Mouse (Mus musculus) embryonic facial prominence, embryonic 13.5 days (tissue): ENCODE measurements at regions not wholly inside any gene's neighbourhood (a gene's known extent, or its start where the extent isn't known, plus 50 kb on each side); places are given as distances from the start of the nearest gene placed in this dataset.
"Not testable (repeated sequence)": the region's sequence is repeated elsewhere in the genome, so short reads cannot be mapped to it uniquely, and the experiment has no call there.

ENCODE experiments used
- ATAC-seq: fragments of 200-750 bp; cut with Nextera tagmentation; 2 replicates; pipeline ENCODE4 v1.8.0; 2017; ENCODE audit warnings: low read depth; ENCODE audit not compliant: insufficient number of reproducible peaks, insufficient read depth, low FRiP score, low TSS enrichment
- H3K27ac ChIP-seq: fragments of 300-500 bp; sonication (generic); 2 replicates; pipeline ENCODE4 v1.5.1; 2015; ENCODE audit warnings: moderate library complexity, mild to moderate bottlenecking, inconsistent platforms
- H3K27me3 ChIP-seq: fragments of 300-500 bp; sonication (generic); 2 replicates; pipeline ENCODE4 v1.6.1; 2015; ENCODE audit warnings: mild to moderate bottlenecking, inconsistent platforms
- H3K36me3 ChIP-seq: fragments of 300-500 bp; sonication (generic); 2 replicates; pipeline ENCODE4 v1.6.1; 2015; ENCODE audit warnings: mild to moderate bottlenecking, inconsistent platforms
- H3K4me1 ChIP-seq: fragments of 300-500 bp; sonication (generic); 2 replicates; pipeline ENCODE4 v1.6.1; 2015; ENCODE audit warnings: inconsistent platforms
- H3K4me2 ChIP-seq: fragments of 300-500 bp; sonication (generic); 2 replicates; pipeline ENCODE4 v1.6.1; 2015; ENCODE audit warnings: moderate library complexity, mild to moderate bottlenecking, inconsistent platforms
- H3K4me3 ChIP-seq: fragments of 300-500 bp; sonication (generic); 2 replicates; pipeline ENCODE4 v1.5.1; 2015; ENCODE audit warnings: mild to moderate bottlenecking, inconsistent platforms
- H3K9ac ChIP-seq: fragments of 300-500 bp; sonication (generic); 2 replicates; pipeline ENCODE4 v1.6.1; 2015; ENCODE audit warnings: mild to moderate bottlenecking, inconsistent platforms
- H3K9me3 ChIP-seq: fragments of 300-500 bp; sonication (generic); 2 replicates; pipeline ENCODE4 v1.6.1; 2016; ENCODE audit warnings: inconsistent platforms
- WGBS: fragments of 180-500 bp; shearing (Covaris S2); methylation state at CpG from one replicate; pipeline ENCODE4 v1.1.7; 2015; ENCODE audit warnings: mixed read lengths; 5-methylcytosine and 5-hydroxymethylcytosine counted together

DNA sequence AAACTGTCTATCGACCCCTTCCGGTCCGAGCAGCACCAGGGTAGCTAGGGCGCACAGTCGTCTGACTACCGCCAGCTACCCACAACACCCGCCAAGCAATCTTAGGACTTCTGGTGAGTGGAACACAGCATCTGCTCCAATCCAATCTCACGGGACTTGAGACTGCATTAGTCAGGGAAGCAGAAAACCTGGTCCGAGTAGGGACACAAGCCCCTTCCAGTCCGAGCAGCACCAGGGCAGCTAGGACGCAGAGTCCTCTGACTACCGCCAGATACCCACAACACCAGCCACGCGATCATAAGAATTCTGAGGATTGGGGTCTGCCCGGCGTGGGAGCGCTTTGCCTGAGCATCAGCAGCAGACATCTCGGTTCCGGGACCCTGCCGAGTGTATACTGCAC is 79.6 kb downstream of the Gm10715 start:
- H3K4me2 ChIP-seq, ATAC-seq, H3K27ac ChIP-seq, H3K9ac ChIP-seq, H3K4me1 ChIP-seq, H3K36me3 ChIP-seq, H3K27me3 ChIP-seq, H3K4me3 ChIP-seq: not testable (repeated sequence)
- H3K9me3 ChIP-seq = peaks cover 31% of the 10 kb centered on the region
- WGBS = 88% methylated on average over 20 of the region's 20 CpGs

DNA sequence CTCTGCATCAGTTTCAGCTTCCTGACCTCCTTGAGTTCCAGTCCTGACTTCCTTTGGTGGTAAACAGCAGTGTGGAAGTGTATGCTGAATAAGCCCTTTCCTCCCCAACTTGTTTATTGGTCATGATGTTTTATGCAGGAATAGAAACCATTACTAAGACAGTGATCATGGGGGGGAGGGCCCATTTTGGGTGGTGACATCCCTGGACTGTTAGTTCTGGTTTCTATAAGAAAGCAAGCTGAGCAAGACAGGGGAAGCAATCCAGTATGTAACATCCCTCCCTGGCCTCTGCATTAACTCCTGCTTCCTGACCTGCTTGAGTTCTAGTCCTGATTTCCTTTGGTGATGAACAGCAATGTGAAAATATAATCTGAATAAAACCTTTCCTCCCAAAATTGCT is 124.5 kb downstream of the Gm10715 start:
- ATAC-seq = no peak
- H3K27me3 ChIP-seq = no peaks in the 10 kb centered on the region
- peaks cover 36% of the 10 kb centered on the region for H3K9me3 ChIP-seq
- no peak overlapping the region for H3K27ac ChIP-seq
- no peak overlapping the region for H3K4me2 ChIP-seq
- H3K9ac ChIP-seq = no peak overlapping the region
- H3K4me1 ChIP-seq = no peaks in the 10 kb centered on the region
- H3K36me3 ChIP-seq = no peaks in the 10 kb centered on the region
- no peak overlapping the region for H3K4me3 ChIP-seq

DNA sequence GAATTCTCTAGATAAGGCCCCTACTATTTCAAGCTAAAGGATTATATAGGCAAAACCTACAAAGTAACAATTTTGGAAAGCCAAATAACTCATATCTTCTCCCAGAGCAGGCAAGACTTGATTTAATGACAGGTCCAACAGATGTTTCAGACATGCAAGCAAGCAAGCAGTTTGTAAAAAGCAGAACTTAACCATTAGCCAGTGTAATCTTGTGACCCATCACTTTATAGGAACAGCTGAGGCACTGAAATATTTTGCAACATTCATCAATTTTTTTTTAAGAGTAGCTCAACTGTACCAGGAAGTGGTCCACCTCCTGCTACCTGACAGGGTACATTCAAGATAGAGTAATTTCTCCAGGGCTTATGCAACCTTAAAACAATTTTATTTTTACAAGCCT is 147.7 kb downstream of the Gm10715 start:
- ATAC-seq = no peak
- H3K4me1 ChIP-seq = no peaks in the 10 kb centered on the region
- H3K4me3 ChIP-seq = no peak overlapping the region
- peaks cover 23% of the 10 kb centered on the region for H3K9me3 ChIP-seq
- H3K27ac ChIP-seq = no peak overlapping the region
- no peak overlapping the region for H3K4me2 ChIP-seq
- no peak overlapping the region for H3K9ac ChIP-seq
- no peaks in the 10 kb centered on the region for H3K27me3 ChIP-seq
- no peaks in the 10 kb centered on the region for H3K36me3 ChIP-seq

DNA sequence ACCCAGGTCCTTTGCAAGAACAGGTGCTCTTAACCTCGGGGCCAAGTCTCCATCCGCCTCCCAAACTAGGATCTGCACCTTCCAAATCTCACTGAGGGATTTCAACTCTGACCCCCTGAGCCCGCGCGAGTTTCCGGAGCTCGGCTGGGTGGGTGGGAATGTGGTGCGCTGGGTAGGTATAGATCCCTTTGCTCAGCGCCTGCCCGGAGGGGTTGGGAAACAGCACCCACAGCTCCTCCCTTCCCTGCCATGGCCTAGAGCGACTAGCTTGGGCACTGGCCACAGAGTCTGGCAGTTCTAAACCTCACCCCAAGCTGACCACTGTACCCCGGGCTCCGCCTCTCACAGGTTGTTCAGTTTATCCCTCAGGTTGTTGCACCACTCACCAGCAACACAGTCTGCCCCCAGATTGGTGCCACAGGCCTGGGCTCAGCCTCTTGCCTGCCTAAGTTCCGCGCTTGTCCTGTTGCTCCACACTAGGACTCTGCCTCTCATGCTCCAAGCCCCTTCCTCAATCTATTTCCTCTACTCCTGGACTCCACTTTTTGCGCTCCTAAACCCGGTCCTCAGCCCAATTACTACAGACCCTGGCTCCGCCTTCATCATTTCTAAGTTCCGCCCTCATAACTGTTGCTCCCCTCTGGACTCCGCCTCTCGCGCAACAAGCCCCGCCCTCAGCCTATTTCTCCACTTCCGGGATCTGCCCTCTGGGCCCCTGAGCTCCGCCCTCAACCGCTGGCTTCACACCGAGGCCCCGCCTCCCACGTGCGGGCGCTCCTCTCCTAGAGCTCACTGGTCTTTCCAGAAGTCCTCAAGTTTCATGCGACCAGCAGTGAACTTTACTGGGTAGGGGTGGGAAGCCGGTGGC is 135.6 kb upstream of the Alkbh8 start:
- 35% methylated on average over 33 of the region's 33 CpGs for WGBS
- Histone ChIP-seq H3K4me2 (no peak overlapping the region), H3K4me3 (no peak overlapping the region), H3K27ac (no peak overlapping the region), H3K4me1 (no peaks in the 10 kb centered on the region), H3K36me3 (no peaks in the 10 kb centered on the region), H3K27me3 (no peaks in the 10 kb centered on the region), H3K9ac (no peak overlapping the region), H3K9me3 (peaks cover 15% of the 10 kb centered on the region; the same call in 1 of the 2 replicates)
- ATAC-seq = peak; percentile 56

DNA sequence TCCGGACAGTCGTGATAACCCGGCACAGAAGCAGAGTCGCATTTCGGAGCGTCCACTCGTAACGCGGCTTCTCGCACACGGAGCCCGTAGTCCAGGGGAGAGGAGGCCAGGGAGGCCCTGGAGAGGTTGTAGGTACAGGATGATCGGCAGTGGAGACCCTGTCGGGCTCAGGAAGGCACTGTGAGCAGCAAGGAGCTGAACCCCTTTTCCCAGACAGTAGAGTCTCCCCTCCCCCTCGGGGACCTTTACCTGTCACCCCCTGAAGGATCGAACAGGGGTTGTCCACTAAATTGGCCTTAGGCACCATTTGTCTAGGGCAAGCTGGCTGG is 135.0 kb upstream of the Alkbh8 start:
- H3K27me3 ChIP-seq, H3K4me1 ChIP-seq, H3K27ac ChIP-seq, H3K4me3 ChIP-seq, H3K9ac ChIP-seq, H3K4me2 ChIP-seq, H3K36me3 ChIP-seq: not testable (repeated sequence)
- WGBS = 57% methylated on average over 16 of the region's 16 CpGs
- peaks cover 16% of the 10 kb centered on the region; the same call in 1 of the 2 replicates for H3K9me3 ChIP-seq
- peak; percentile 32; the same call in 1 of the 2 replicates for ATAC-seq

DNA sequence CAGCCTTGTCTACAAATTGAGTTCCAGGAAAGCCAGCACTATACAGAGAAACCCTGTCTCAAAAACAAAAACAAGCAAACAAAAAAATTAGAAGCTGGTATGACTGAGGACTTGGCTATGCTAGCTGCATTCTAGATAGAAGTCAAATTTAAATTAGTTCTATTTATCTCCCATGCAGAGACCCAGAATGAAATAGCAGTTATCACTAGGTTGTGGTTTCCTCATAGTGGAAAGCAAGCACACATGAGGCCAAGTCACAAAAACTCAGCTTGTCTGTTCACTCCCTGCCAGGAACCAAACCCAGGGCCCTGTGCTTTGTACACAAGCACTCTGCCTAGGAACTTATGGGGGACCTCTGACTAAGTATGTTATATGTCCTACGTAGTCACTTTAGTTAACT is 126.8 kb upstream of the Alkbh8 start:
- H3K9ac ChIP-seq, H3K9me3 ChIP-seq, H3K4me2 ChIP-seq, H3K27ac ChIP-seq, ATAC-seq, H3K36me3 ChIP-seq, H3K27me3 ChIP-seq, H3K4me3 ChIP-seq, H3K4me1 ChIP-seq: not testable (repeated sequence)
- WGBS = 92% methylated on average over 1 of the region's 1 CpGs

DNA sequence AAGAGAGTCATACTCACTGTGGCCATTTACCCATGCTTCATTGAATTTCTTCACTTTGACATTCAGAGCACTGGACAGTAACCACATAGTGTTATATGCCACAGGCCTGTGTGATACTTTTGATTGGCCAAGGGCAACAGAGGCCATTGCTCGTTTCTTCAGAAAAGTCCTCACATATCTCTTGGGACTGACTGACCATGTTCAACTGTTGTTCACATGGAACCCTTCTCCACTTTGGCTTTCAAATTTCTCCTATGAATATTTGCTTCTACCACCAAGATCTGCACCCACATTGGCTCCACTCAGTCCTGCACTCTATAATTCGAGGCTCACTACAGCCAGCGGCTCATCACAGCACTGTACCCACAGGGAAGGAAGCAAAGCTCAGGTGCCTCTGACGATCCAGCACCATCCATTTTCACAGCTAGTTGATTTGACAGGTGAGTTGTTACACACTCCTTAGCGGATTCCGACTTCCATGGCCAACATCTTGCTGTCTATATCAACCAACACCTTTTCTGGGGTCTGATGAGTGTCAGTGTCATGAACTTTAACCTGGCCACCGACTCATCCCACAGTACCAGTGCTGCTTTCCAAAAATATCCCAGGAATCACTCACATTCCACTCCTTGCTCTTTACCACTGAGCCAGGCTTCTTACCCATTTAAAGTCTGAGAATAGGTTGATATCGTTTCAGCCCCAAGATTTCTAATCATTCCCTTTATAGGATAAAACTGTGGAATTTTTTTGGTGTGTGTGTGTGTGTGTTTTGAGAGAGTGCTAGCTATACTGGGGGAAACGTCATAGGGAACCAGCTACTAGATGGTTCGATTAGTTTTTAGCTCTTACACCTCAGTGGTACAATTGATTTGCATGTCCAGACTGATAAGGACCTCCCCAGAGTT is 76.3 kb upstream of the Alkbh8 start:
- no peaks in the 10 kb centered on the region for H3K27me3 ChIP-seq
- no peak overlapping the region for H3K9ac ChIP-seq
- H3K27ac ChIP-seq = no peak overlapping the region
- peaks cover 10% of the 10 kb centered on the region; the same call in 1 of the 2 replicates for H3K9me3 ChIP-seq
- H3K4me1 ChIP-seq = no peaks in the 10 kb centered on the region
- no peaks in the 10 kb centered on the region for H3K36me3 ChIP-seq
- 61% methylated on average over 10 of the region's 10 CpGs for WGBS
- ATAC-seq = peak; percentile 100
- no peak overlapping the region for H3K4me3 ChIP-seq
- H3K4me2 ChIP-seq = no peak overlapping the region

DNA sequence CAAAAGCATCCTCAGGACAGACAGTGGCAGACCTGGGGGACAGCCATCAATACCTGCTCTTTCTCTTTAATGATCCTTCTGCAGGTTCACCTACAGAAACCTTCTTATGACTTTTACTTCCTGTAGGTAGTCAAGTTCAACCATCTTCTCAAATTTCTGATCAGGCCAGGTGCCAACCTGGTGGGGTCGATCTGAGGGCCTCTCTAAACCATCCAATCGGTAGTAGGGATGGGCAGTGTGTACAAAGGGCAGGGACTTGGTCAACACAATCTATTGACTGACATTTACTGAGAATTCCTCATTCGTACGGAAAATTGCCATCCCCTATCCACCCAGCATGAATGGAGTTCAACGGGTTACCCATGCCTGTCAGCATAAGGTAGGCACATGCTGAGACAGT is 74.8 kb upstream of the Alkbh8 start:
- Histone ChIP-seq H3K36me3 (no peaks in the 10 kb centered on the region), H3K4me2 (no peak overlapping the region), H3K9me3 (peaks cover 10% of the 10 kb centered on the region; the same call in 1 of the 2 replicates), H3K4me1 (no peaks in the 10 kb centered on the region), H3K9ac (no peak overlapping the region), H3K27ac (no peak overlapping the region), H3K27me3 (no peaks in the 10 kb centered on the region), H3K4me3 (no peak overlapping the region)
- no peak for ATAC-seq
- WGBS = 71% methylated on average over 5 of the region's 5 CpGs

DNA sequence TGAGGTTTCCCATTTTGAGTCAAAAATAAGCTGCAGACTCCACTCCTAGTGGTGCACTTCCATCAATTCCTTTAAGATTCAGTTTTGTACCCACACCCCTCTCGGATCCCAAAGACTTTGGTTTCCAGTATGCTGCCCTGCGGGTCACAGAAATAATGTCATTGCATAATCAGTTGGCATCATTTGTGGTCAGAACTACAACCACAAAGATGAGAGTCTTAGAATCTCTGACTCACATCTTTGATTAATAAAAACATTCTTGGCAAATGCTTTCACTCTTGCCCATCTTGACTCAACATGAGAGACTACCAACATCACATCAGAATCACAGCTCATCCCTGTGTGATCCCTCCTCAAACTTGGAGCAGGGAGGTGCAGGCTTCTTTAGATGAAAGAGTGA is 74.1 kb upstream of the Alkbh8 start:
- peaks cover 10% of the 10 kb centered on the region; the same call in 1 of the 2 replicates for H3K9me3 ChIP-seq
- H3K27ac ChIP-seq = no peak overlapping the region
- no peaks in the 10 kb centered on the region for H3K36me3 ChIP-seq
- H3K27me3 ChIP-seq = no peaks in the 10 kb centered on the region
- no peaks in the 10 kb centered on the region for H3K4me1 ChIP-seq
- H3K4me3 ChIP-seq = no peak overlapping the region
- WGBS = 88% methylated on average over 2 of the region's 2 CpGs
- H3K4me2 ChIP-seq = no peak overlapping the region
- no peak overlapping the region for H3K9ac ChIP-seq
- no peak for ATAC-seq

DNA sequence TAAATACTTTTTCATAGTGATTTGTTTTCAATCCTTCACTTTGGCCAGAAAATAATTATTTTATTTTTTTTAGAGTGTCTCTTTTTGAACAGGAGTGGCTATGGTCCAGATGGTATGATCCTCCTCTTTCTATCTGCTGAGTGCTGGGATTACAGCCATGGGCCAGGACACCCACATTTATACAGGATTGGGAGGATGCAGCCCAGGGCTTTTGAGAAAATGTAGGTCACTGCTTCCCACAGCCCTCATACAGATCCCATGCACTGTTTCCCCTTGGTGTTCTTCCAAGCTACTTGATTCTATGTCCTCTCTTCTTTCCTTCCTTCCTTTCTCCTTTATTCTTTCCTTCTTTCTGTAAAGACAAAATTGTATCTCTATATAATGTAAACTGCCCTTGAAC is 70.5 kb upstream of the Alkbh8 start:
- H3K4me3 ChIP-seq = no peak overlapping the region
- no peaks in the 10 kb centered on the region for H3K4me1 ChIP-seq
- no peaks in the 10 kb centered on the region for H3K27me3 ChIP-seq
- H3K9ac ChIP-seq = no peak overlapping the region
- no peaks in the 10 kb centered on the region for H3K36me3 ChIP-seq
- H3K4me2 ChIP-seq = no peak overlapping the region
- peaks cover 2% of the 10 kb centered on the region for H3K9me3 ChIP-seq
- H3K27ac ChIP-seq = no peak overlapping the region
- ATAC-seq = no peak

DNA sequence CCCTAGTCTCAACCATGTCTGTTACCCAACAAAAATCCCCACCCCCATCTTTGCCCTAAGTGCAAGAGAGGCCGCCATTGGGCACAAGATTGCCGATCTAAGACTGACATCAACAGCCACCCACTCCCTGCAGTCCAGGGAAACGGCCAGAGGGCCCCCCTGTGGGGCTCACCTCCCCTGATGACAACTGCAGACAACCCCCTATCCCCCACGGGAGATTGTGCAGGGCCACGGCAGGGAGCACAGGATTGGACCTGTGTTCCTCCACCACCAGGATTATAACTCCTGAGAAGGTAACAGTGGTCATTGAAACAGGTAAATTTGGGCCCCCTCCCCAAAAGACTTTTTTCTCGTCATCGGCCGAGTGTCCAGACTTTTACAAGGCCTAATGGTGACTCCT is 54.4 kb upstream of the Alkbh8 start:
- H3K27me3 ChIP-seq, H3K9ac ChIP-seq, H3K4me2 ChIP-seq, H3K36me3 ChIP-seq, H3K4me3 ChIP-seq, H3K27ac ChIP-seq, ATAC-seq, H3K4me1 ChIP-seq: not testable (repeated sequence)
- WGBS = 82% methylated on average over 8 of the region's 8 CpGs
- peaks cover 15% of the 10 kb centered on the region; the same call in 1 of the 2 replicates for H3K9me3 ChIP-seq

DNA sequence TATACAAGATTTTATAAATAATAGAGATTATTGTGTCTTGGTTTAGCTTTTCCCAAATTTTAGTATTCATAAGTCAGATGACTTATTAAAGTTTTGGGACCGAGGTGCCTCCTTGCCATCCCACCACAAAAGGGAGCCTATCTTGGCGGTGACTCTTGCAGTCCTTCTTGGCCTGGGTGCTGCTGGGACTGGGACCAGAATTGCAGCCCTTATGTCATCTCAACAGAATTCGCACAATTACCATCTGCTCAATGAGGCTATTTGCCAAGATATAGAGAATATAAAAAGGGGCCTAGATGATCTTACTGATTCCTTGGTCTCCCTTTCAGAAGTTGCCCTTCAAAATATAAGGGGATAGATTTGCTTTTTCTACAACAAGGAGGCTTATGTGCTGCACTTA is 53.0 kb upstream of the Alkbh8 start:
- 90% methylated on average over 3 of the region's 3 CpGs for WGBS
- not testable (repeated sequence) for H3K9ac ChIP-seq, H3K27me3 ChIP-seq, H3K4me1 ChIP-seq, H3K36me3 ChIP-seq, ATAC-seq, H3K4me3 ChIP-seq, H3K4me2 ChIP-seq, H3K27ac ChIP-seq
- peaks cover 15% of the 10 kb centered on the region; the same call in 1 of the 2 replicates for H3K9me3 ChIP-seq
